12 mouse cellular contexts compared by ENCODE assay signal in the genomic region with DNA sequence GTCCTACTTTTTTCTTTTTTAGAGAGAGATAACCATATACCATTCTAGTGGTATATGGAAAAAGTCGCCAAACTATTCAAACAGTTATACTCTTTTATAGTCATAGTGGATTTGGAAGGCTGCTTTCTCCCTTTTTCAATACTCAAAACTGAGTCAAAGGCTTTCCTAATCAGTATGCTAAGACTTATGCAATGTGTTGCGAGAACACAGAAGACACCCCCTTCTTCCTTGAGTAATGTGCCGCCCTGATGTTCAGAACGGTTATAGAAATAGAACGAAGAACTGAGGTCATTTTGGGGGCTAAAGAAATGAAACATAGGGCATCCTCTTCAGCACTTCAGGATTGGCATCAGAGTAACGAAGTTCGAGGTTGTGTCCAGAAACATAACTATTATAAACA.
"Had no signal": no experiment of that assay in that cellular context is flagged by ENCODE, and none has a peak within 500 bp of the region (broad histone marks: within the 10 kb centered on the region; RNA-seq: fewer than 3 reads in every experiment).

No protein-coding gene starts in this region.

- H3K27ac ChIP-seq: limb, embryonic 12.5 days; liver, embryonic 13.5 days; lung, embryonic 15.5 days; macrophage had no signal

- ATAC-seq: intestine, postnatal 0 days; liver, postnatal 0 days had no signal

- H3K9ac ChIP-seq: limb, embryonic 12.5 days; liver, embryonic 13.5 days; liver, postnatal 0 days; lung, embryonic 15.5 days had no signal

- H3K9me3 ChIP-seq: limb, embryonic 12.5 days; liver, embryonic 13.5 days; lung, embryonic 15.5 days had no signal

- H3K4me3 ChIP-seq: limb, embryonic 12.5 days; liver, embryonic 13.5 days; lung, embryonic 15.5 days had no signal

- H3K4me2 ChIP-seq: limb, embryonic 12.5 days; liver, embryonic 13.5 days; lung, embryonic 15.5 days had no signal

- H3K4me1 ChIP-seq: liver, embryonic 13.5 days had no signal

- DNase-seq: kidney, adult 8-10 months; kidney, postnatal 25 days; liver; liver, embryonic 13.5 days; liver, postnatal 0 days; lung, postnatal 14 days; thymus, adult 2 months; thymus, postnatal 25 days had no signal

- H3K36me3 ChIP-seq: limb, embryonic 12.5 days; liver, embryonic 13.5 days; lung, embryonic 15.5 days had no signal

- H3K27me3 ChIP-seq: limb, embryonic 12.5 days; liver, embryonic 13.5 days; lung, embryonic 15.5 days had no signal
